Mouse (Mus musculus): ENCODE measurements at regions not wholly inside any gene's neighbourhood (a gene's known extent, or its start where the extent isn't known, plus 50 kb on each side); places are given as distances from the start of the nearest gene placed in this dataset.

DNA sequence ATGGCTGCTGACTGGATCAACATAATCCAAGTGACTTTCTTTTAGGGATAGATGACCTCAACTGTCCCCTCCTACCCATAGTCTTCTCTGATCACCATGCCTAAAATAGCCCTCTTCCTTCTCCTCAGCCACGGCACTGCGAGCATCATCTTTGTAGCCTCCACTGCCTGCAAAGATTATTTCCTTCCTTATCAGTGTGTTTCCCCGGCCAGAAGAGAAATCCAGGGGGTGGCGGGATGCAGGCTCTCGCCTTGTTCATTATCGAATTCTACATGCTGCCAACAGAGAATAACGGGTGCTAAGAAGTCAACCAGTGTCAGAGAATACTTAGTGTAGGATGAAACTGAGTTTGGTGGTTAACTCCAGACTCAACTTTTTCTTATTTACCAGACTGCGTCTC lies 180.0 kb upstream of the Ccdc122 start:
- H3K27ac ChIP-seq = no peak overlapping the region
- WGBS (ENCODE audit: insufficient replicate concordance) = 6% methylated on average over 8 of the region's 8 CpGs

GRCm38 (mm10) chr14:76854965-76855364 lies 181.6 kb upstream of the Ccdc122 start:
- no peaks in the 10 kb centered on the region for H3K9me3 ChIP-seq (ENCODE audit: control insufficient read depth, low read length)
- ATAC-seq (ENCODE audit: insufficient read depth) (no peak), DNase-seq (ENCODE audit: low read depth in 3 of 3, low spot score in 3 of 3) (no peak)
- no peaks in the 10 kb centered on the region for H3K27me3 ChIP-seq (ENCODE audit: control insufficient read depth, insufficient read depth, low read length)
- no peak overlapping the region for H3K27ac ChIP-seq
- no peaks in the 10 kb centered on the region for H3K36me3 ChIP-seq (replicated peaks; ENCODE audit: control insufficient read depth, insufficient read depth, low read depth)
- H3K4me1 ChIP-seq (replicated peaks; ENCODE audit: control insufficient read depth in 2 of 2, insufficient read depth in 2 of 2, low read length in 1 of 2) = peaks cover 17 to 27% of the 10 kb centered on the region in 2 experiments
- no peak overlapping the region for H3K9ac ChIP-seq (replicated peaks)
- H3K4me3 ChIP-seq (ENCODE audit: insufficient read depth in 1 of 2, low read depth in 2 of 2, low read length in 2 of 2) = no peak overlapping the region
- no peak for TF ChIP-seq CTCF (IDR thresholded peaks at IDR 0.05; ENCODE audit: low read depth)
- TF ChIP-seq EP300 (IDR thresholded peaks at IDR 0.05; ENCODE audit: low read depth) = no peak
- H3K4me2 ChIP-seq (ENCODE audit: low read depth) = no peak overlapping the region
- 69% methylated on average over 11 of the region's 11 CpGs for WGBS (ENCODE audit: insufficient replicate concordance)

More for the DNA sequence above, 180.0 kb upstream of the Ccdc122 start:
- Histone ChIP-seq H3K27me3 (ENCODE audit: control insufficient read depth, insufficient read depth, low read length) (no peaks in the 10 kb centered on the region), H3K9me3 (ENCODE audit: control insufficient read depth, low read length) (no peaks in the 10 kb centered on the region), H3K9ac (replicated peaks) (no peak overlapping the region), H3K4me2 (ENCODE audit: low read depth) (peak overlapping the region; percentile 20; the same call in 1 of the 2 replicates), H3K36me3 (replicated peaks; ENCODE audit: control insufficient read depth, insufficient read depth, low read depth) (no peaks in the 10 kb centered on the region), H3K4me1 (replicated peaks; ENCODE audit: control insufficient read depth in 2 of 2, insufficient read depth in 2 of 2, low read length in 1 of 2) (peaks cover 9 to 17% of the 10 kb centered on the region in 2 experiments), H3K4me3 (ENCODE audit: insufficient read depth in 1 of 2, low read depth in 2 of 2, low read length in 2 of 2) (no peak overlapping the region)
- no peak for DNase-seq (ENCODE audit: low read depth in 3 of 3, low spot score in 3 of 3)
- peak; percentile 37; the same call in 1 of the 2 replicates for ATAC-seq (ENCODE audit: insufficient read depth)
- no peak for TF ChIP-seq CTCF (IDR thresholded peaks at IDR 0.05; ENCODE audit: low read depth)
- peak; percentile 55 for TF ChIP-seq EP300 (IDR thresholded peaks at IDR 0.05; ENCODE audit: low read depth)

GRCm38 (mm10) chr14:76851473-76852214 lies 184.9 kb upstream of the Ccdc122 start:
- H3K27ac ChIP-seq = no peak overlapping the region
- no peak overlapping the region; the same call in 1 of the 2 replicates for H3K9ac ChIP-seq (replicated peaks)

GRCm38 (mm10) chr14:76850641-76851040 lies 185.9 kb upstream of the Ccdc122 start:
- no peak for ATAC-seq (ENCODE audit: insufficient read depth)
- Histone ChIP-seq H3K4me2 (ENCODE audit: low read depth) (no peak overlapping the region), H3K27ac (no peak overlapping the region), H3K27me3 (ENCODE audit: control insufficient read depth, insufficient read depth, low read length) (no peaks in the 10 kb centered on the region), H3K36me3 (replicated peaks; ENCODE audit: control insufficient read depth, insufficient read depth, low read depth) (no peaks in the 10 kb centered on the region), H3K9ac (replicated peaks) (no peak overlapping the region), H3K9me3 (ENCODE audit: control insufficient read depth, low read length) (no peaks in the 10 kb centered on the region), H3K4me3 (ENCODE audit: insufficient read depth in 1 of 2, low read depth in 2 of 2, low read length in 2 of 2) (no peak overlapping the region), H3K4me1 (replicated peaks; ENCODE audit: control insufficient read depth in 2 of 2, insufficient read depth in 2 of 2, low read length in 1 of 2) (peaks cover 17 to 21% of the 10 kb centered on the region in 2 experiments)
- TF ChIP-seq EP300 (IDR thresholded peaks at IDR 0.05; ENCODE audit: low read depth) (no peak), CTCF (IDR thresholded peaks at IDR 0.05; ENCODE audit: low read depth) (no peak)
- no peak for DNase-seq (ENCODE audit: low read depth in 3 of 3, low spot score in 3 of 3)
- 55% methylated on average over 4 of the region's 4 CpGs for WGBS (ENCODE audit: insufficient replicate concordance)

More at GRCm38 (mm10) chr14:76851473-76852214, 184.9 kb upstream of the Ccdc122 start:
- Histone ChIP-seq H3K4me3 (ENCODE audit: insufficient read depth in 1 of 2, low read depth in 2 of 2, low read length in 2 of 2) (no peak overlapping the region), H3K9me3 (ENCODE audit: control insufficient read depth, low read length) (no peaks in the 10 kb centered on the region), H3K36me3 (replicated peaks; ENCODE audit: control insufficient read depth, insufficient read depth, low read depth) (no peaks in the 10 kb centered on the region), H3K4me2 (ENCODE audit: low read depth) (peak overlapping the region; percentile 34; the same call in 1 of the 2 replicates), H3K27me3 (ENCODE audit: control insufficient read depth, insufficient read depth, low read length) (no peaks in the 10 kb centered on the region), H3K4me1 (replicated peaks; ENCODE audit: control insufficient read depth in 2 of 2, insufficient read depth in 2 of 2, low read length in 1 of 2) (peaks cover 19 to 25% of the 10 kb centered on the region in 2 experiments)
- no peak for TF ChIP-seq CTCF (IDR thresholded peaks at IDR 0.05; ENCODE audit: low read depth)
- WGBS (ENCODE audit: insufficient replicate concordance) = 2% methylated on average over 10 of the region's 10 CpGs
- peak; percentile 59; the same call in 1 of the 2 replicates for ATAC-seq (ENCODE audit: insufficient read depth)
- DNase-seq (ENCODE audit: low read depth in 3 of 3, low spot score in 3 of 3) = no peak

- Histone ChIP-seq H3K27ac (no peak overlapping the region), H3K36me3 (replicated peaks; ENCODE audit: control insufficient read depth, insufficient read depth, low read depth) (no peaks in the 10 kb centered on the region), H3K9me3 (ENCODE audit: control insufficient read depth, low read length) (no peaks in the 10 kb centered on the region), H3K4me3 (ENCODE audit: insufficient read depth in 1 of 2, low read depth in 2 of 2, low read length in 2 of 2) (no peak overlapping the region), H3K9ac (replicated peaks) (no peak overlapping the region), H3K4me2 (ENCODE audit: low read depth) (peak overlapping the region; percentile 11; the same call in 1 of the 2 replicates), H3K4me1 (replicated peaks; ENCODE audit: control insufficient read depth in 2 of 2, insufficient read depth in 2 of 2, low read length in 1 of 2) (peaks cover 17 to 21% of the 10 kb centered on the region in 2 experiments), H3K27me3 (ENCODE audit: control insufficient read depth, insufficient read depth, low read length) (no peaks in the 10 kb centered on the region)
- no peak for TF ChIP-seq EP300 (IDR thresholded peaks at IDR 0.05; ENCODE audit: low read depth)
- TF ChIP-seq CTCF (IDR thresholded peaks at IDR 0.05; ENCODE audit: low read depth) = no peak
- 28% methylated on average over 13 of the region's 13 CpGs for WGBS (ENCODE audit: insufficient replicate concordance)
- peak; percentile 43; the same call in 1 of the 2 replicates for ATAC-seq (ENCODE audit: insufficient read depth)
- DNase-seq (ENCODE audit: low read depth in 3 of 3, low spot score in 3 of 3) = no peak
Observed at GRCm38 (mm10) chr14:76850051-76850450, 186.5 kb upstream of the Ccdc122 start.

All from liver, embryonic 14.5 days (tissue).